Mouse (Mus musculus) fat pad, adult 2 months (tissue): ENCODE measurements around the gene Map2k6.

Source experiments
- DNase-seq: peaks from one replicate; pipeline ENCODE4 v3.0.0-alpha.2; 2011; ENCODE audit warnings: low read depth, low spot score; ENCODE audit errors: extremely low read depth

The Map2k6 gene

GRCm38 (mm10) chr11:110482649-110483048 is 83.7 kb downstream of the Map2k6 start:
- DNase-seq = no peak

GRCm38 (mm10) chr11:110483165-110483564 is 84.2 kb downstream of the Map2k6 start:
- no peak for DNase-seq

GRCm38 (mm10) chr11:110484426-110484825 is 85.5 kb downstream of the Map2k6 start:
- no peak for DNase-seq

GRCm38 (mm10) chr11:110485081-110485480 is 86.2 kb downstream of the Map2k6 start:
- no peak for DNase-seq

- DNase-seq = no peak
Measured at GRCm38 (mm10) chr11:110487796-110488195, 88.9 kb downstream of the Map2k6 start.

GRCm38 (mm10) chr11:110488301-110488700 is 89.4 kb downstream of the Map2k6 start:
- DNase-seq = no peak

GRCm38 (mm10) chr11:110495323-110496060 is 96.6 kb downstream of the Map2k6 start:
- no peak for DNase-seq

GRCm38 (mm10) chr11:110496061-110496446 is 97.1 kb downstream of the Map2k6 start:
- no peak for DNase-seq

GRCm38 (mm10) chr11:110497743-110498142 is 98.8 kb downstream of the Map2k6 start:
- no peak for DNase-seq

- no peak for DNase-seq
Measured at GRCm38 (mm10) chr11:110498651-110499213, 99.8 kb downstream of the Map2k6 start.

- no peak for DNase-seq
Measured at GRCm38 (mm10) chr11:110502937-110503670, 104.2 kb downstream of the Map2k6 start.

- DNase-seq = no peak
Measured at GRCm38 (mm10) chr11:110511466-110511865, 112.5 kb downstream of the Map2k6 start.

- no peak for DNase-seq
Measured at GRCm38 (mm10) chr11:110518648-110519047, 119.7 kb downstream of the Map2k6 start.

- no peak for DNase-seq
Measured at GRCm38 (mm10) chr11:110522906-110523305, 124.0 kb downstream of the Map2k6 start.

- DNase-seq = no peak
Measured at GRCm38 (mm10) chr11:110526156-110526555, 127.2 kb downstream of the Map2k6 start.

- DNase-seq = no peak
Measured at GRCm38 (mm10) chr11:110531087-110531486, 132.2 kb downstream of the Map2k6 start.

- DNase-seq = no peak
Measured at GRCm38 (mm10) chr11:110534856-110535255, 135.9 kb downstream of the Map2k6 start.

- no peak for DNase-seq
Measured at GRCm38 (mm10) chr11:110536533-110536932, 137.6 kb downstream of the Map2k6 start.

GRCm38 (mm10) chr11:110537602-110538001 is 138.7 kb downstream of the Map2k6 start:
- DNase-seq = no peak

- DNase-seq = no peak
Measured at GRCm38 (mm10) chr11:110538206-110538605, 139.3 kb downstream of the Map2k6 start.

GRCm38 (mm10) chr11:110541933-110542332 is 143.0 kb downstream of the Map2k6 start:
- DNase-seq = no peak
